Mouse (Mus musculus) spleen, adult 18-20 months (tissue): ENCODE results near the gene Nr2c2.
A peak's percentile ranks its signal among the peaks of the same experiment; 100 is the strongest.
"Not testable (repeated sequence)": the region's sequence is repeated elsewhere in the genome, so short reads cannot be mapped to it uniquely, and the experiment has no call there.

Experiments
- DNase-seq, 2 experiments: peaks; one replicate each; pipeline ENCODE4 v3.0.0; 2022; ENCODE audit warnings: mixed read lengths in 2 of 2

The Nr2c2 gene

DNA sequence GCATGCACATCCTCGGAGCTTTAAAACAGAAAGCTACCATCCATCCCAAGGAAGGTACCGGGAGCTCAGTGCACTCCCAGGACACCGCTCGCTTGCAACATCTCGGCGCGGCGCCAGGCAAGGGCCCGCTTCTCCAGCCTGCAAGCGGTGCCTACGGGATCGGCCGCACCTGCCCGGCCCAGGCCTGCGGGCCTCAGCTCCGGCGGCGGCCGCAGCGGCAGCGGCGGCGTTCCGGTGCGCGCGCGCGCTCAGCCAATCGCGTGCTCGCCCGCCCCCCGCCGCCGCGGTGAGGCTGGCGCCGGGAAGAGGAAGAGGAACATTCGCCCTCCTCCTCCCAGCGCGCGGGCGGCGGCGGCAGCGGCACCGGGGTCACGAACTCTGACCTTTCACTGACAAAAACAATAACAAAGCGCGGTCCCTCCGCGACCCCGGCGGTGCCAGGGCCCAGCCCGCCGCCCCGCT lies at the start of gene Nr2c2:
Nr2c2 (plus strand) TSS at position 261 of the 462 bp plus-strand sequence.
- peak; percentile 82 to 87 for DNase-seq

DNA sequence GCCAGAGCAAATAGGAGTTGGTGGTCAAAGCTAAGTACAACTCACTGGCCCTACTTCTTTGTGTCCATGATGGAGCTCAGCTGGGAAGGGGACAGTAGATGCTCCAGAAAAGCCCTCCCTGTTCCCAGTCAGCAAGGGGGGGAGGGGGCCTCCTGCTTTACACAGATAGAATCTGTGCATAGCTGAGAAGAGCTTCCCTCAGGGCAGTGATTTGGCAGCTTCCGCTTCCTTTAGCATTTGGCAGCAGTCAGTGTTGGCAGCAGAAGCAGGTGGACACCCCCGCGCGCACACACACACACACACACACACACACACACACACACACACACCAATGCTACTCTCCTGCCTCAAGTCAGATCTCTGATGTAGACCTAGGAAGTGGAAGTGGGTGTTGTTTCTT lies 49.1 kb upstream of the Nr2c2 start:
- no peak for DNase-seq

GRCm38 (mm10) chr6:92042850-92043249 lies 48.3 kb upstream of the Nr2c2 start:
- no peak for DNase-seq

DNA sequence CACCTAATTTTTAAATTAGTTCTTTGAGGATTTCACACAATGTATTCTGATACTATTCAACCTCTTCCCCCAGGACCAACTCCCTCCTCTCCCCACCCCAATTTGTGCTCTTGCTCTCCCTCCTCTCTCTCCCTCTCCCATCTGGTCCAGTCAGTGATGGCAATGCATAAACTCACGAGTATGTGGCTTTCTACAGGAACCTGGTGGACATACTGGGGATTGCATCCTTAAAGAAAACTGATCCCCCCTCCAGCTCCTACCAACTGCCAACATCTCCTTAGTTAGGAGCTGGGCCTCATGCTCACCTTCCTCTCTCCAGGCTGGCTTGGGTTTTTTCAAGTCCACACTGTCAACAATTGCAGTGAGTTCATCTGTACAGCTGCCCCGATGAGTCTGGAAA lies 33.4 kb upstream of the Nr2c2 start:
- no peak for DNase-seq

DNA sequence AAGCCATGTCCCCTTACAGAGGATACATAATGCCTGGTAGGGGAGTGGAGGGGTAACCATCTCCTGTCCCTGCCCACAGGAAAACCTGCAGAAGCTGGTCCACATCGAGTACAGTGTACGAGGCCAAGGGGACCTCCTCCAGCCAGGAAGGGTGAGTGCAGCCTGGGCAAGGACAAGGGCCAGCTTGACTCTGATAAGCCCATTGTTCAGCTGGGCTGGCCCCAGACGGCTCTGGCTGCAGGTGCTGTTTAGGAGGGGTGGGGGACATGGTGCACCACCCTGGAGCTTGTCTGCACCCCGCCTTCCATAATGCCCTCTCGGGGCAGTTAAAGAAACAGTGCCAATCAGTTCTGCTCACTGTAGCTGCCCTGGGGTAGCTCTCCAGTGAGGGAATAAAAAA lies 29.5 kb upstream of the Nr2c2 start:
- no peak for DNase-seq

DNA sequence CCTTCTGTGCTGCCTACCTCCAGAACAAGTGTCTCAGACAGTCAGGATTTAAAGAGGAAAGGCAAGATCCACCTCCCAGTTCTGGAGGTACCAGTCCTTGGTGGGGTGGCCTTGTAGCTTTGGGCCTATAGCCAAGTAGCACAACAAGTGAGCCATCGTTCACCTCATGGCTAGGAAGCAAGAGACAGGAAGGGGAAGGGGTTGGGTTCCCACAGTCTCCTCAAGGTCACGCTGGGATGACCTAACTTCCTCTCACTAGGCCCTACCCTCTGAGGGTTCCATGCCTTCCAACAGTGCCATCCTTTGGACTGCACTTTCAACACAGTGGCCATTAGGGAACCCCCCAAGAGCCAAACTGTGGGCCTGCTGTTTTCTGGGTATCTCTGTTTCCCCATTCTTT lies 27.7 kb upstream of the Nr2c2 start:
- DNase-seq, result no peak

DNA sequence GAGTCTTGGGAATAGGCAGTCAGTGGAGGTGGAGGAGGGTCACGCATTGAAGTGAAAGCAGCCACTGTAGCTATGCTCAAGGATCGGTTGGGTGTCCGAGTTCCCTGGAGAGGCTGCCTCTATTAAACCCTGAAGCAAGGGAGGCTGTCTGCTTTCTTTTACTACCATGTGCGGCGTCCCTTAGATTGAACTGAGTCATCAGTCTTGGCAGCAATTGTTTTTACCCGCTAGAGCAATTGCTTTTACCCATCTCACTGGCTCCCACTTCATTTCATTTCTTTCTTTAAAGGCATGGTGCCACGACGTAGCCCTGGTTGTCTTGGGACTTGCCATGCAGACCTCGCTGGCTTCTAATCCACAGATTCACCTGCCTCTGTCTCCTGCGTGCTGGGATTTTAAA lies 27.1 kb upstream of the Nr2c2 start:
- no peak for DNase-seq

DNA sequence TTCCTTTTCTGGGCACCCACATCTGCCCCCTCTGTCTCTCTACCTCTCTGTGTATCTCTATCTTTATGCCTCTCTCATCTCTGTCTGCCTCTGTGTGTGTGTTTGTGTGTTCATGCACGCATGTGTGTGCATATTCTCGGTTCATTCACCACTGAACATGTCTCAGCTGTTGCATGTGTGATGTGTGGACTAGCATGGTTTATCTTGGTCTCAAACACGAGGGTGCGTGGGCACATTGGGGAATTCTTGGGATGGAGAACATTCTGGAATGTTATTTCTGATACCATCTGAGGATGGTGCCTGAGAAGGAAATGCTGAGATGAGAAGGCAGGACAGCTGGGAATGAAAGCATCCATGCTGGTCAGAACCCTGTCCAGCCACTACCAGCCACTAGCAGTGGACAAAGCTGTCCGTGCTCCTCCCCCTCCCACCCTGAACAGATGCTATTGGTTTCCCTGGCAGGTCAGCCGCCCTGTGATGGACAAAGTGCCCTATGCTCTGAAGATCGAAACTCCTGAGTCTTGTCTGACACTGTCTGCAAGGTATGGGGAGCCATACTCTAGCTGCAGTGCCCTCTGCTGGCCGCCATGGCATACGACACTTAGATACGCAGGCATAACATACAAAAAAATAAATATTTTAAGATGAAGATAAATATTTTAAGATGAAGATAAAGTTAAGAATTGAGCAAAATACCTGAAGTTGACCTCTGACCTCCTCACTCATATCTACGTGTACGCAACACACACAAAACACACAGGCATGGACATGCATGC lies 25.3 kb upstream of the Nr2c2 start:
- DNase-seq, result peak in 1 of 2 experiments; percentile 23

GRCm38 (mm10) chr6:92067146-92067790 lies 23.9 kb upstream of the Nr2c2 start:
- DNase-seq, result peak; percentile 23 to 66

GRCm38 (mm10) chr6:92071121-92071839 lies 19.9 kb upstream of the Nr2c2 start:
- DNase-seq, result no peak

- DNase-seq, result no peak
Observed at GRCm38 (mm10) chr6:92080730-92081129, 10.5 kb upstream of the Nr2c2 start.

DNA sequence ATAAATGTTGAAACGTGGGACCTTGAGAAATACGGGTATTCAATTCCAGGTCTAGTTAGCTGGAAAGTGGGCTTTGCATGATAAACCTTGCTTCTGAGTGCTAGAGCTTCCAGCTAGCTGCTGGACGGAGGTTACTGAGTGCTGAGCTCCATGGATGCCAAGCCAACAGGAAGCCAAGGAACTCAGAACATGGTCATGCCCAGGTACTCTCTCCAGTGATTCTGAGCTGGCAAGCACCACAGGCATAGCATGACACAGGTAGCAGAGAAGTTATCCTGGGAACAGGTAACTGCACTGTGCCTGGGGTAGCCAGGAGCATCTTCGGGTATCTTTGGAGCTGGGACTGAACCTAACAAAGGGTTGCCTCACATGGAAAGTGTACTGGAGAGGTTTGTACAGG lies 8.4 kb upstream of the Nr2c2 start:
- no peak for DNase-seq

DNA sequence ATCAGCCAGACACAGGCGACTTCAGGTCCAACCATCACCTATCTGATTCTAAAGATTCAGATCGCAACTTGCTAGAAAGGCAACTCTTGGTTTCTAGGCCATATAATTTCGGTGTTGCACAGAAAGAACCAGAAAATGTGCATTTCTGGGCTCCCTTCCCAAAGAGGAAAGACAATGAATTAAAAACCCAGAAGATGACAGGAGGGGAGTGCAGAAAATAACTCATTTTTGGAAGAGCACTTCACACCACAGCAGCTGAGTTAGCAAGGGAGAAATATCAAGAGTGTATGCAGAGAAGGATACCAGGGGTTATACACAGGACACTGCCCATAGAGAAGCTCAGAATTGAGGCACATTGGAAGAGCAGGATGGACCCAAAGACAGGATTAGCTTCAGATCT lies 6.3 kb upstream of the Nr2c2 start:
- DNase-seq, result no peak

- not testable (repeated sequence) for DNase-seq
Observed at GRCm38 (mm10) chr6:92089141-92089540, 2.0 kb upstream of the Nr2c2 start.

- no peak for DNase-seq
Observed at GRCm38 (mm10) chr6:92089982-92090381, 1.2 kb upstream of the Nr2c2 start.

DNA sequence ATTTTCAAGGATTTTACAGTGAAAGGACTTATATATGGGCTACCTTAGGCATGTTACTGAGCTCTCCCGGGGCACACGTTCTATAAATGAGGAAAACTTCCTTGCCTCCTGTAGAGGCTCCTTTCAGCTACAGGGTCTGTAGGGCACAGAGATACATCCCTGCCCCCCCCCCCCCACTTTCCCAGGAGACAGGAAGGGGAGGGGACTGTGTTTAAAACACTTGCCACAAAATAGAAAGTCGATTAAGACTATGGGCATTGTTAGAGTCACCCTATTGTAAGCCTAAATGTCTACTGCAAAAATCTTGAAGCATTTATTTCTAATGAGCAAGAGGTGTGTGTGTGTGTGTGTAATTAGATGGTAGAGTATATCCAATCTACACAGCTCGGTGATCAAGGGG lies 693 bp upstream of the Nr2c2 start:
- no peak for DNase-seq

DNA sequence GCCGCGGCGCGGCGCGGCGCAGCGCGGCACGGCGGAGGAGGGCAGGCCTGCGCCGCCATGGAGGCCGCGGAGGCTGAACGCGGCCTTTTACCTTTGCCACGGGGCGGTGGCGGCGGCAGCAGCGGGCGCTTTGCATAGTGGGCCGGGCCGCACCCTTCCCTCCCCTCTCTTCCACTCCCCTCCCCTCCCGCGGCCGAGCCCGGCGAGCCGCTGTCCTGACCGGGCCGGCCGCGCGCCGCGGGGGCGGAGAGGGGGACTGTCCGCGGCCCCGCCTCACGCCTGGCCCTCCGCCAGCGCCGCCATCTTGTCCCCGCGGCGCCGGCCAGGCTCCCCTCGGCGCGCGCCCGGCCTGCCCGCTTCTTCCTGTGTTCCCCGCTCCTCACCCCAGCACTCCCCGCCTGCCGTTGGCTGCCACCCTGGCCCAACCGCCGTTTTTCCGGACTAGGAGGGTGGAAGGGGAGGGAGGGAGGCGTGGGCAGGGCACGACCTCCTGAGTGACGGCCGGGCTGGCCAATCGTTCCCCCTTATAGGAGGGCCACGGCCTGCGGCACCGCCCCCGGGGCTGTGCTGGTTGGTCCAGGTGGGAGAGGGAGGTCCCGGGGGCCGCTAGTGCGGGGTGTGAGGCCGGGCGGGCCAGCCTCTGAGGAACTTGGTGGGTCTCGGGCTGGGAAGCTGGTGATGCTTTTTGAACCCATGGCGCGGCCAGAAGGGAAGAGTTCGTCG lies 738 bp downstream of the Nr2c2 start:
- DNase-seq, result peak; percentile 100

DNA sequence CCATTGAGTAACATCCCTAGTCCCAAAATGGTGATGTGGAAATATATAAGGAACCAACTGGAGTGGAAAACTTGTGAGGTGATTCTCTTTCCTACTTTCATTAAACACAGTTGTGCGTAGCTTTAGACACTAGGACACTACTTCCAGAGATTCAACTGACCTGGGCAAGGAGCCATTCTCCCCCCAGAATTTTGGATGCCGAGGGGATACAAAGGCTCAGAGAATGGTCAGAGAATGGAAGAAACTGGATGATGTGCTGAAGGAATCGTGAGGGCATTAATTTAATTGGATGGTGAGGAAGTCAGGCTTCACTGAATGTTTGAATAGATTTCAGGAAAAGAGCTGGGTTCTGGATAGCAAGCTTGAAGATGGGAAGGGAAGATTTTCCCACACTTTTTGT lies 1.5 kb downstream of the Nr2c2 start:
- no peak for DNase-seq

GRCm38 (mm10) chr6:92093869-92094268 lies 2.7 kb downstream of the Nr2c2 start:
- DNase-seq, result no peak

- DNase-seq, result no peak
Observed at GRCm38 (mm10) chr6:92100679-92101360, 9.6 kb downstream of the Nr2c2 start.

GRCm38 (mm10) chr6:92124547-92124946 lies 33.4 kb downstream of the Nr2c2 start:
- no peak for DNase-seq

GRCm38 (mm10) chr6:92126861-92127468 lies 35.8 kb downstream of the Nr2c2 start:
- no peak for DNase-seq
